19 mouse cellular contexts compared by ENCODE assay signal in genomic region chr7:36023015-36023414, GRCm38 (mm10).
A peak's percentile ranks its signal among the peaks of the same experiment; 100 is the strongest.
DNase-seq lines count a peak whose midpoint lies in the region; ATAC-seq and TF ChIP-seq lines count a peak whose summit lies in the region.
"Had no signal": no experiment of that assay in that cellular context is flagged by ENCODE, and none has a peak within 500 bp of the region (broad histone marks: within the 10 kb centered on the region; RNA-seq: fewer than 3 reads in every experiment).

No protein-coding gene starts in this region.

- H3K27me3 ChIP-seq in forebrain, embryonic 14.5 days (replicated peaks; ENCODE audit: control insufficient read depth, insufficient read depth, low read length), result no peaks in the 10 kb centered on the region
- no peaks in the 10 kb centered on the region for H3K27me3 ChIP-seq in forebrain, embryonic 13.5 days
- no peaks in the 10 kb centered on the region for H3K27me3 ChIP-seq in neural tube, embryonic 13.5 days
- H3K27me3 ChIP-seq in hindbrain, postnatal 0 days (ENCODE audit: insufficient read depth, low read length), result no peaks in the 10 kb centered on the region
- H3K27me3 ChIP-seq: CH12.LX; forebrain, embryonic 15.5 days; heart, embryonic 15.5 days had no signal

- H3K27ac ChIP-seq in forebrain, embryonic 14.5 days (ENCODE audit: low read depth, low read length), result no peak overlapping the region
- no peak overlapping the region for H3K27ac ChIP-seq in forebrain, embryonic 13.5 days
- peak overlapping the region; percentile 64 for H3K27ac ChIP-seq in neural tube, embryonic 13.5 days (replicated peaks)
- H3K27ac ChIP-seq in hindbrain, postnatal 0 days, result no peak overlapping the region
- H3K27ac ChIP-seq: forebrain, embryonic 15.5 days; heart, embryonic 15.5 days had no signal

- DNase-seq in forebrain, embryonic 14.5 days (ENCODE audit: low spot score), result peak; percentile 13
- DNase-seq in neural tube, embryonic 10.5 days (ENCODE audit: extremely low spot score, low spot score), result no peak
- no peak for DNase-seq in hindbrain, postnatal 0 days (ENCODE audit: low spot score)
- no peak for DNase-seq in heart, postnatal 14 days
- DNase-seq: adrenal gland, postnatal 14 days; cerebellum, adult 18-20 months; cerebellum, adult 9-11 months; gastrocnemius, postnatal 10 days; heart, adult 18-20 months; kidney, adult 2 months had no signal

- TF ChIP-seq CTCF in hindbrain, postnatal 0 days (IDR thresholded peaks at IDR 0.05; ENCODE audit: low read depth), result no peak

- H3K9me3 ChIP-seq in forebrain, embryonic 14.5 days (replicated peaks; ENCODE audit: control insufficient read depth, low read length), result no peaks in the 10 kb centered on the region
- H3K9me3 ChIP-seq in forebrain, embryonic 13.5 days (replicated peaks), result no peaks in the 10 kb centered on the region
- H3K9me3 ChIP-seq in neural tube, embryonic 13.5 days, result no peaks in the 10 kb centered on the region
- no peaks in the 10 kb centered on the region for H3K9me3 ChIP-seq in hindbrain, postnatal 0 days (ENCODE audit: low read length)
- H3K9me3 ChIP-seq: forebrain, embryonic 15.5 days; heart, embryonic 15.5 days had no signal

- intact Hi-C loops in heart, postnatal 14 days (cut with DNase I), result no loop called here

- no peak for ATAC-seq in forebrain, embryonic 14.5 days
- no peak for ATAC-seq in forebrain, embryonic 13.5 days
- peak; percentile 67 for ATAC-seq in neural tube, embryonic 13.5 days (ENCODE audit: low read depth)
- ATAC-seq in hindbrain, postnatal 0 days, result 0 out of 2 replicates have a peak, but pooled peaks have one; percentile 35
- ATAC-seq: activated CD4-positive, CD25-positive, alpha-beta regulatory T cell, adult 4 months; intestine, embryonic 16.5 days; Patski had no signal

- no peaks in the 10 kb centered on the region for H3K4me1 ChIP-seq in forebrain, embryonic 14.5 days (ENCODE audit: control insufficient read depth, insufficient read depth, low read length)
- H3K4me1 ChIP-seq in forebrain, embryonic 13.5 days, result 0 out of 2 replicates have a peak, but pooled peaks cover 3% of the 10 kb centered on the region
- peaks cover 5% of the 10 kb centered on the region for H3K4me1 ChIP-seq in neural tube, embryonic 13.5 days (replicated peaks)
- no peaks in the 10 kb centered on the region for H3K4me1 ChIP-seq in hindbrain, postnatal 0 days (ENCODE audit: insufficient read depth, low read length)
- H3K4me1 ChIP-seq: forebrain, embryonic 15.5 days; heart, embryonic 15.5 days had no signal

- H3K4me2 ChIP-seq in forebrain, embryonic 14.5 days (ENCODE audit: low read length), result no peak overlapping the region
- no peak overlapping the region for H3K4me2 ChIP-seq in forebrain, embryonic 13.5 days
- H3K4me2 ChIP-seq in neural tube, embryonic 13.5 days, result no peak overlapping the region
- no peak overlapping the region for H3K4me2 ChIP-seq in hindbrain, postnatal 0 days (ENCODE audit: low read depth, low read length)
- H3K4me2 ChIP-seq: forebrain, embryonic 15.5 days; heart, embryonic 11.5 days; heart, embryonic 15.5 days had no signal

- H3K9ac ChIP-seq in forebrain, embryonic 14.5 days (ENCODE audit: low read length), result no peak overlapping the region
- no peak overlapping the region for H3K9ac ChIP-seq in forebrain, embryonic 13.5 days
- no peak overlapping the region for H3K9ac ChIP-seq in neural tube, embryonic 13.5 days
- H3K9ac ChIP-seq in hindbrain, postnatal 0 days (replicated peaks; ENCODE audit: low read length), result no peak overlapping the region
- H3K9ac ChIP-seq: forebrain, embryonic 15.5 days; heart, embryonic 15.5 days had no signal

- no peak overlapping the region for H3K4me3 ChIP-seq in forebrain, embryonic 14.5 days (ENCODE audit: low read depth, low read length)
- no peak overlapping the region for H3K4me3 ChIP-seq in forebrain, embryonic 13.5 days
- no peak overlapping the region for H3K4me3 ChIP-seq in neural tube, embryonic 13.5 days
- H3K4me3 ChIP-seq in hindbrain, postnatal 0 days (ENCODE audit: low read length), result no peak overlapping the region
- H3K4me3 ChIP-seq: forebrain, embryonic 15.5 days; heart, embryonic 15.5 days had no signal

- 86% methylated on average over 10 of the region's 10 CpGs for WGBS in forebrain, embryonic 14.5 days
- 83% methylated on average over 10 of the region's 10 CpGs for WGBS in forebrain, embryonic 13.5 days
- WGBS in neural tube, embryonic 13.5 days, result 70% methylated on average over 10 of the region's 10 CpGs
- WGBS in hindbrain, postnatal 0 days, result 83% methylated on average over 10 of the region's 10 CpGs

- H3K36me3 ChIP-seq in forebrain, embryonic 14.5 days (ENCODE audit: control insufficient read depth, insufficient read depth, low read length), result no peaks in the 10 kb centered on the region
- H3K36me3 ChIP-seq in forebrain, embryonic 13.5 days (ENCODE audit: poor library complexity, severe bottlenecking), result no peaks in the 10 kb centered on the region
- H3K36me3 ChIP-seq in neural tube, embryonic 13.5 days, result no peaks in the 10 kb centered on the region
- no peaks in the 10 kb centered on the region for H3K36me3 ChIP-seq in hindbrain, postnatal 0 days (ENCODE audit: insufficient read depth, low read length)
- H3K36me3 ChIP-seq: forebrain, embryonic 15.5 days; heart, embryonic 15.5 days had no signal

Comparison
In these comparisons a context has a peak if more than half of its experiments do, and no peak if none do; other contexts are left out.
1. ATAC-seq: peak in neural tube, embryonic 13.5 days (single experiment) and hindbrain, postnatal 0 days (single experiment); none in forebrain, embryonic 14.5 days (single experiment) and forebrain, embryonic 13.5 days (single experiment).